Mouse (Mus musculus) gastrocnemius, postnatal 10 days (tissue): ENCODE data around the gene Prdx6. TPM values are rescaled to one million over a fixed set of nuclear protein-coding genes. Genes with fewer than 3 reads are reported as not detected.

ENCODE experiments used
- total RNA-seq, 2 experiments: library from RNA; stranded (reverse); gene quantifications; 2 replicates each; pipeline ENCODE4 v1.2.3; 2021

Gene Prdx6
- total RNA-seq, 2 experiments from 2014 or later = 78.5 to 78.8 TPM

Other genes with a start within 250 kb of the Prdx6 start
- gene Zbtb37, start 216.4 kb downstream of the Prdx6 start, total RNA-seq = 10 to 100 TPM in 1 of 2 experiments, 1 to 10 TPM in 1; 7.0 to 12.0 TPM
- gene Dars2, start 180.6 kb downstream of the Prdx6 start, total RNA-seq = 10 to 100 TPM; 11.3 to 11.8 TPM
- gene Cenpl, start 180.5 kb downstream of the Prdx6 start, total RNA-seq = 1 to 10 TPM; 3.4 TPM
- gene Klhl20, start 119.7 kb downstream of the Prdx6 start, total RNA-seq = 10 to 100 TPM; 11.3 to 13.6 TPM
- under 1 TPM in 1 of 2 experiments, not detected in 1; 0.16 TPM for gene Ankrd45, start 108.5 kb downstream of the Prdx6 start, total RNA-seq
- gene Tex50, start 91.9 kb downstream of the Prdx6 start, total RNA-seq = not detected
- not detected for gene Tnfsf4, start 144.2 kb upstream of the Prdx6 start, total RNA-seq
- gene Tnfsf18, start 243.4 kb upstream of the Prdx6 start, total RNA-seq = not detected